Mouse (Mus musculus): Measurements from ENCODE around the gene Stx16. TPM values are rescaled to one million over a fixed set of nuclear protein-coding genes. Genes with fewer than 3 reads are reported as not detected.

Gene Stx16
- polyA plus RNA-seq, 1 experiment from 2014 or later: 12.7 TPM

- H3K4me1 ChIP-seq (replicated peaks): peaks cover 14% of the 10 kb centered on the region
- WGBS: 11% methylated on average over 19 of the region's 21 CpGs
- peaks cover 35% of the 10 kb centered on the region for H3K36me3 ChIP-seq
- H3K9ac ChIP-seq (replicated peaks): no peak overlapping the region; the same call in 1 of the 2 replicates
- no peaks in the 10 kb centered on the region for H3K27me3 ChIP-seq
- peak overlapping the region; percentile 12 for H3K4me3 ChIP-seq (replicated peaks)
- H3K9me3 ChIP-seq: peaks cover 14% of the 10 kb centered on the region; the same call in 1 of the 2 replicates
- peak; percentile 56; the same call in 1 of the 2 replicates for ATAC-seq (ENCODE audit: insufficient number of reproducible peaks, insufficient read depth, low FRiP score, low TSS enrichment, low read depth)
- peak overlapping the region; percentile 51 for H3K4me2 ChIP-seq
- no peak overlapping the region for H3K27ac ChIP-seq
These were observed 50.6 kb downstream of the Stx16 start for GRCm38 (mm10) chr2:174126522-174127375.

GRCm38 (mm10) chr2:174127376-174127713 is 51.2 kb downstream of the Stx16 start:
- Histone ChIP-seq H3K27ac (no peak overlapping the region), H3K4me2 (peak overlapping the region; percentile 51), H3K4me1 (replicated peaks) (peaks cover 14% of the 10 kb centered on the region), H3K9ac (replicated peaks) (no peak overlapping the region; the same call in 1 of the 2 replicates), H3K9me3 (peaks cover 14% of the 10 kb centered on the region; the same call in 1 of the 2 replicates), H3K4me3 (replicated peaks) (no peak overlapping the region; the same call in 1 of the 2 replicates), H3K36me3 (peaks cover 29% of the 10 kb centered on the region), H3K27me3 (no peaks in the 10 kb centered on the region)
- 0 out of 2 replicates have a peak, but pooled peaks have one; percentile 14 for ATAC-seq (ENCODE audit: insufficient number of reproducible peaks, insufficient read depth, low FRiP score, low TSS enrichment, low read depth)
- WGBS: 24% methylated on average over 6 of the region's 6 CpGs

GRCm38 (mm10) chr2:174128926-174129325 is 52.8 kb downstream of the Stx16 start:
- ATAC-seq (ENCODE audit: insufficient number of reproducible peaks, insufficient read depth, low FRiP score, low TSS enrichment, low read depth): no peak
- Histone ChIP-seq H3K27me3 (no peaks in the 10 kb centered on the region), H3K4me3 (replicated peaks) (no peak overlapping the region), H3K4me1 (replicated peaks) (peaks cover 14% of the 10 kb centered on the region), H3K36me3 (peaks cover 13% of the 10 kb centered on the region), H3K27ac (no peak overlapping the region), H3K4me2 (no peak overlapping the region), H3K9ac (replicated peaks) (no peak overlapping the region), H3K9me3 (peaks cover 14% of the 10 kb centered on the region; the same call in 1 of the 2 replicates)
- 85% methylated on average over 6 of the region's 6 CpGs for WGBS

- WGBS: 87% methylated on average over 8 of the region's 8 CpGs
- Histone ChIP-seq H3K4me2 (no peak overlapping the region), H3K36me3 (no peaks in the 10 kb centered on the region)
These were observed 54.5 kb downstream of the Stx16 start for GRCm38 (mm10) chr2:174130468-174131097.

GRCm38 (mm10) chr2:174132413-174132969 is 56.4 kb downstream of the Stx16 start:
- Histone ChIP-seq H3K36me3 (no peaks in the 10 kb centered on the region), H3K4me3 (replicated peaks) (no peak overlapping the region), H3K4me1 (replicated peaks) (peaks cover 2% of the 10 kb centered on the region; the same call in 1 of the 2 replicates), H3K27ac (no peak overlapping the region), H3K9ac (replicated peaks) (no peak overlapping the region), H3K27me3 (no peaks in the 10 kb centered on the region; the same call in 1 of the 2 replicates), H3K4me2 (no peak overlapping the region), H3K9me3 (no peaks in the 10 kb centered on the region)
- ATAC-seq (ENCODE audit: insufficient number of reproducible peaks, insufficient read depth, low FRiP score, low TSS enrichment, low read depth): no peak
- 85% methylated on average over 8 of the region's 8 CpGs for WGBS

More at GRCm38 (mm10) chr2:174130468-174131097, 54.5 kb downstream of the Stx16 start:
- Histone ChIP-seq H3K9me3 (no peaks in the 10 kb centered on the region), H3K9ac (replicated peaks) (no peak overlapping the region), H3K4me1 (replicated peaks) (peaks cover 14% of the 10 kb centered on the region), H3K27ac (no peak overlapping the region), H3K27me3 (no peaks in the 10 kb centered on the region), H3K4me3 (replicated peaks) (no peak overlapping the region)
- ATAC-seq (ENCODE audit: insufficient number of reproducible peaks, insufficient read depth, low FRiP score, low TSS enrichment, low read depth): no peak

Other genes starting within 250 kb of the Stx16 start
- gene Npepl1, start 34.0 kb downstream of the Stx16 start, polyA plus RNA-seq (2016; fragmentation: Nextera tagmentation; extraction: Ambion mirVana): 52.6 and 56.6 TPM in 2 replicates
- 1,822 and 1,905 TPM in 2 replicates for gene Gnas, start 208.0 kb downstream of the Stx16 start, polyA plus RNA-seq (2016; fragmentation: Nextera tagmentation; extraction: Ambion mirVana)